Mouse (Mus musculus) liver, embryonic 14.5 days (tissue): ENCODE results near the gene Speg.

Source experiments
- CTCF ChIP-seq: IDR thresholded peaks from 2 replicates; pipeline ENCODE4 v1.5.1; 2016; ENCODE audit warnings: antibody characterized with exemption, low read depth, control low read depth
- EP300 ChIP-seq: IDR thresholded peaks from 2 replicates; pipeline ENCODE4 v1.6.1; 2016; ENCODE audit warnings: antibody characterized with exemption, low read depth

DNA sequence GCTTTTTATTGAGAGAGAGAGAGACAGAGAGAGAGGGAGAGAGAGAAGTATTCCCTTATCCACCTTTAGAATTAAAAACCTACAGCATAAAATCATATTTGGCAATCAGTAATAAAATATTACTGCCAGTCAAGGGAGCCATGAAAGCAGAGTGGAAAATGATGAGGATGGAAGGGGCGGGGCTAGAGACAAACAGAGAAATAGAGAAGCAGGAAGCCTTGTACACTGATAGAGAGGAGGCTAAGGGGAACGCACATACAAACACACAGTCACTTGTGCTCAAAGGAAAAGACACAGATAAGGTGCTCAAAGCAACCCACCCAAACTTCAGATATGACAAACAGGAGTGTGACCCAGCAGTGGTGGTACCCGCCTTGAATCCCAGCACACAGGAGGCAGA is 11.2 kb upstream of the Speg start:
- TF ChIP-seq CTCF (no peak), EP300 (no peak)
